ENCODE assay signal across 9 mouse cellular contexts in the genomic region with DNA sequence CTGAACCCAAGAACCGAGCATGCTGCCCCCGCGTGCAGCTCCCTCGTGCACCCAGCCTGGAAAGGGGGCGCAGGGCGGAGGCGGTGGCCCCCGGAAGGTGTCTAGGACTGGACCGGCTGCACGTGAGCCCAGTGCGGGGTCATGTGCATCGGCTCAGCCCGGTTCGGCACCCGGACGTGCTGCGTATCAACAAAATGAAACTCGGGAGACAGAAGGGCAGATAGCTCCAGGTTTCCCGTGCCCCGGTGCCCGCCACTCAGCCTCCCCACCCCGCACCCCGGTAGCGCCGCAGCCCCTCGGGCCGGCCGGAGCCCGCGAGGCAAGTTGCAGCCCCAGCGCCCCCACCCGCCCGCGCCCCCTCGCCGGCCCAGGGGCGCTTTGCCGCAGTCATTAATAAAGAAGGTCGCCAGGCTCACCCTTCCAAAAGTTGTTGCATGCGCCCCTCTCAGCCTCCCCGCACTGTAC. TPM values are rescaled to one million over a fixed set of nuclear protein-coding genes. Genes with fewer than 3 reads are reported as not detected.
A peak's percentile ranks its signal among the peaks of the same experiment; 100 is the strongest.
DNase-seq lines count a peak whose midpoint lies in the region; ATAC-seq lines count a peak whose summit lies in the region.
"Had no signal": no experiment of that assay in that cellular context is flagged by ENCODE, and none has a peak within 500 bp of the region (broad histone marks: within the 10 kb centered on the region; RNA-seq: fewer than 3 reads in every experiment).

No protein-coding gene starts in this region.

- peak overlapping the region; percentile 67 for H3K4me3 ChIP-seq in hindbrain, embryonic 13.5 days
- peak overlapping the region; percentile 71 for H3K4me3 ChIP-seq in lung, embryonic 15.5 days

- ATAC-seq in frontal cortex, adult (ENCODE audit: low TSS enrichment) = peak; percentile 2; the same call in 1 of the 2 replicates
- ATAC-seq in hindbrain, embryonic 13.5 days (ENCODE audit: low FRiP score) = no peak
- ATAC-seq in lung, embryonic 15.5 days (ENCODE audit: borderline replicate concordance, extremely low read depth, low FRiP score, low TSS enrichment) = no peak
- peak; percentile 13; the same call in 1 of the 2 replicates for ATAC-seq in neutrophil, adult 5-6 weeks (ENCODE audit: extremely low read depth, insufficient number of reproducible peaks, low FRiP score, poor library complexity, severe bottlenecking)

- no peaks in the 10 kb centered on the region for H3K36me3 ChIP-seq in hindbrain, embryonic 13.5 days
- no peaks in the 10 kb centered on the region for H3K36me3 ChIP-seq in lung, embryonic 15.5 days

- peaks cover 52% of the 10 kb centered on the region for H3K27me3 ChIP-seq in hindbrain, embryonic 13.5 days
- no peaks in the 10 kb centered on the region for H3K27me3 ChIP-seq in lung, embryonic 15.5 days
- H3K27me3 ChIP-seq: Patski had no signal

- H3K9me3 ChIP-seq in hindbrain, embryonic 13.5 days = no peaks in the 10 kb centered on the region
- H3K9me3 ChIP-seq in lung, embryonic 15.5 days = no peaks in the 10 kb centered on the region

- H3K9ac ChIP-seq in hindbrain, embryonic 13.5 days = peak overlapping the region; percentile 84
- peak overlapping the region; percentile 86 for H3K9ac ChIP-seq in lung, embryonic 15.5 days

- peaks cover 47% of the 10 kb centered on the region for H3K4me1 ChIP-seq in hindbrain, embryonic 13.5 days (replicated peaks)
- H3K4me1 ChIP-seq in lung, embryonic 15.5 days = peaks cover 49% of the 10 kb centered on the region

- DNase-seq in urinary bladder, adult 18-20 months (ENCODE audit: low spot score in 2 of 2) = peak; percentile 35 to 70
- DNase-seq in urinary bladder, postnatal 10 days (ENCODE audit: low spot score) = no peak
- peak; percentile 39 to 49 for DNase-seq in layer of hippocampus, postnatal 14 days (ENCODE audit: low spot score in 2 of 2)
- DNase-seq in thymus, adult 18-20 months = peak; percentile 54 to 74

- WGBS in hindbrain, embryonic 13.5 days = under 1% methylated on average over 32 of the region's 41 CpGs
- under 1% methylated on average over 40 of the region's 41 CpGs for WGBS in lung, embryonic 15.5 days

- H3K27ac ChIP-seq in hindbrain, embryonic 13.5 days = peak overlapping the region; percentile 44; the same call in 1 of the 2 replicates
- H3K27ac ChIP-seq in lung, embryonic 15.5 days = peak overlapping the region; percentile 97

- H3K4me2 ChIP-seq in hindbrain, embryonic 13.5 days = peak overlapping the region; percentile 100
- peak overlapping the region; percentile 97 for H3K4me2 ChIP-seq in lung, embryonic 15.5 days

RNA-seq across cellular contexts. Expression of a gene that starts 0.8 kb away (rescaled TPM):
- 0.23 and 0.32 TPM in 2 replicates for polyA plus RNA-seq in hindbrain, embryonic 13.5 days (2015; fragmentation: Nextera tagmentation; extraction: Ambion mirVana)
- 10 to 100 TPM; 14.5 to 15.0 TPM for total RNA-seq in layer of hippocampus, postnatal 14 days (2021)
- polyA plus RNA-seq in lung, embryonic 15.5 days (2015; fragmentation: Nextera tagmentation; extraction: Ambion mirVana) = 2.3 and 2.4 TPM in 2 replicates
- total RNA-seq in neutrophil, adult 5-6 weeks (2017) = 35.1 and 36.9 TPM in 2 replicates

Comparison
In these comparisons a context has a peak if more than half of its experiments do, and no peak if none do; other contexts are left out.
1. ATAC-seq: peak in frontal cortex, adult (single experiment) and neutrophil, adult 5-6 weeks (single experiment); none in hindbrain, embryonic 13.5 days (single experiment) and lung, embryonic 15.5 days (single experiment).